8 mouse cellular contexts compared by ENCODE assay signal in genomic region chr6:120665816-120666760, GRCm38 (mm10). TPM values are rescaled to one million over a fixed set of nuclear protein-coding genes. Genes with fewer than 3 reads are reported as not detected.
DNase-seq lines count a peak whose midpoint lies in the region; ATAC-seq and TF ChIP-seq lines count a peak whose summit lies in the region.

Gene Cecr2, plus strand, starts transcription at chr6:120666369.

- intact Hi-C loops in left cerebral cortex, adult 2 months (cut with DNase I): no loop called here

- peak within 1 kb of the TSS; percentile 94 for H3K27ac ChIP-seq in hindbrain, embryonic 16.5 days (ENCODE audit: low read depth, low read length)
- H3K27ac ChIP-seq in left cerebral cortex, adult 2 months: peak within 1 kb of the TSS; percentile 72

- under 1% methylated on average over 120 of the region's 127 CpGs for WGBS in hindbrain, embryonic 16.5 days

- no peak for TF ChIP-seq CTCF in left cerebral cortex, adult 2 months (IDR thresholded peaks at IDR 0.05)

- peak; percentile 65 for DNase-seq in WW6 (ENCODE audit: low read depth, low spot score)
- peak; percentile 66 to 74 for DNase-seq in cerebellum, postnatal 36 days
- DNase-seq in gastrocnemius, adult 18-20 months (ENCODE audit: low spot score): peak; percentile 72
- DNase-seq in left cerebral cortex, adult 2 months (ENCODE audit: extremely low spot score in 1 of 2, low spot score in 2 of 2): peak; percentile 52 to 65
- peak; percentile 78 to 79 for DNase-seq in right cerebral cortex, postnatal 10 days (ENCODE audit: low spot score in 2 of 2)
- peak; percentile 58 to 61 for DNase-seq in urinary bladder, postnatal 36 days (ENCODE audit: low spot score in 2 of 2)

- H3K9me3 ChIP-seq in hindbrain, embryonic 16.5 days (ENCODE audit: control insufficient read depth, low read length): no peaks in the 10 kb centered on the region

- H3K36me3 ChIP-seq in hindbrain, embryonic 16.5 days (ENCODE audit: control insufficient read depth, insufficient read depth, low read length): no peaks in the 10 kb centered on the region

- peak within 1 kb of the TSS; percentile 100 for H3K4me2 ChIP-seq in hindbrain, embryonic 16.5 days (ENCODE audit: low read length)

- ATAC-seq in hindbrain, embryonic 16.5 days: peak; percentile 88
- peak; percentile 54; the same call in 1 of the 2 replicates for ATAC-seq in megakaryocyte, adult 5-6 weeks (ENCODE audit: poor library complexity, severe bottlenecking)

- 0 out of 2 replicates have a peak, but pooled peaks cover 3% of the 10 kb centered on the region for H3K27me3 ChIP-seq in hindbrain, embryonic 16.5 days (replicated peaks; ENCODE audit: control insufficient read depth, insufficient read depth, low read length)

- H3K9ac ChIP-seq in hindbrain, embryonic 16.5 days (ENCODE audit: low read depth, low read length): peak within 1 kb of the TSS; percentile 83

- peak within 1 kb of the TSS; percentile 95 for H3K4me3 ChIP-seq in hindbrain, embryonic 16.5 days (ENCODE audit: low read length)
- peak within 1 kb of the TSS; percentile 80 for H3K4me3 ChIP-seq in left cerebral cortex, adult 2 months

- peaks cover 8% of the 10 kb centered on the region; the same call in 1 of the 2 replicates for H3K4me1 ChIP-seq in hindbrain, embryonic 16.5 days (ENCODE audit: control insufficient read depth, insufficient read depth, low read depth, low read length)

RNA-seq across cellular contexts. Expression of gene Cecr2, which starts in this region (rescaled TPM):
- 1 to 10 TPM; 7.4 to 10.0 TPM for total RNA-seq in gastrocnemius, adult 18-20 months (2021)
- 1.8 and 2.0 TPM in 2 replicates for polyA plus RNA-seq in hindbrain, embryonic 16.5 days (2015; fragmentation: Nextera tagmentation; extraction: Ambion mirVana)
- 1 to 10 TPM; 3.1 to 4.1 TPM for total RNA-seq in left cerebral cortex, adult 2 months (2021)
- total RNA-seq in megakaryocyte, adult 5-6 weeks (2015): 0.25 and 0.55 TPM in 2 replicates
- total RNA-seq in megakaryocyte, adult 5-6 weeks (2017): 1.7 and 2.4 TPM in 2 replicates

Comparison
In these comparisons a context has a peak if more than half of its experiments do, and no peak if none do; other contexts are left out.
1. Peak in every context shown above with its lines: DNase-seq, ATAC-seq, H3K4me3 ChIP-seq and H3K27ac ChIP-seq.